Mouse (Mus musculus) bone marrow macrophage, adult 2 months (primary cell): Measurements from ENCODE around the gene Nob1. TPM values are rescaled to one million over a fixed set of nuclear protein-coding genes. Genes with fewer than 3 reads are reported as not detected.

ENCODE experiments used
- H3K27ac ChIP-seq: 2 replicates; pipeline ENCODE4 v1.5.1; 2012; ENCODE audit warnings: low read depth, low read length; ENCODE audit not compliant: insufficient read depth
- H3K4me1 ChIP-seq: 2 replicates; pipeline ENCODE4 v1.6.1; 2012; ENCODE audit warnings: low read length; ENCODE audit not compliant: control insufficient read depth, insufficient read depth
- H3K4me3 ChIP-seq: 2 replicates; pipeline ENCODE4 v1.5.1; 2012; ENCODE audit warnings: mild to moderate bottlenecking, low read length, moderate library complexity; ENCODE audit not compliant: insufficient read depth
- CTCF ChIP-seq: IDR thresholded peaks from 2 replicates; pipeline ENCODE4 v1.5.1; 2012; ENCODE audit warnings: low read depth, mild to moderate bottlenecking, low read length, moderate library complexity
- POLR2A ChIP-seq: IDR thresholded peaks from 2 replicates; pipeline ENCODE4 v1.6.1; 2012; ENCODE audit warnings: mild to moderate bottlenecking, low read depth, low read length, borderline replicate concordance
- polyA plus RNA-seq: library from polyadenylated mRNA; stranded (reverse); fragments of >200 nt; gene quantifications from 2 replicates; pipeline ENCODE4 v1.2.4, GENCODE M21; 2012; ENCODE audit not compliant: missing spikeins, insufficient read depth, insufficient read length

Nob1 gene
- polyA plus RNA-seq, 1 experiment = 11.0 TPM

DNA sequence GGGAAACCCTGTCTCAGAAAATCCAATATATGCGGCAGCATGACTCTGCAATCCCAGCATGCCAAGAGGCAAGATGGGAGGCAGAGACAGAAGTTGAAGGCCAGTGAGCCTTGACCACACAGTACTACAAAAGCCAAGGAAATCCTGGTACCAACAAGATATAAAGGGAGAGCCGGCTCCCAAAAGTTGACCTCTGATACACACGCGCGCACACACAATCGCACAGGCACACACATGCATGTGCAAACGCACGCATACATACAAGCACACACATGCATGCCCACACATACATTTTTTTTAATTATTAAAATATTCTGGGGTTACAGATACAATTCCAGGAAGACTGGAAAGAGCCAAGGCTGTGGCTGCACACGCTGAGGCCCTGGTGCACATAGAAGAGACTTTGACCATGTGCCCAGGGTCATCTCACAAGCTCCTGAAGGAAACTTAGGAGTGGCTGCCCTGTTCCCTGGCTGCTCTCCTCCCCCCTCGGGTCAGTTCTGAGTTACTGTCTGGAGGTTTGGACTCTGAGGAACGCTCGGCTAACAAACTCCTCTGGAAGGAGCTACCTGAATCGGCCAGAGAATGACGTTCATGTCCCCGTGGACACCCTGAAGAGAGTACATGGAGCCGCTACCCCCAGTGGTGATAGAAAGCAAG, 34.2 kb downstream of the Nob1 start:
- TF ChIP-seq POLR2A (no peak), CTCF (no peak)
- Histone ChIP-seq H3K4me1 (no peaks in the 10 kb centered on the region), H3K4me3 (no peak overlapping the region), H3K27ac (no peak overlapping the region)

DNA sequence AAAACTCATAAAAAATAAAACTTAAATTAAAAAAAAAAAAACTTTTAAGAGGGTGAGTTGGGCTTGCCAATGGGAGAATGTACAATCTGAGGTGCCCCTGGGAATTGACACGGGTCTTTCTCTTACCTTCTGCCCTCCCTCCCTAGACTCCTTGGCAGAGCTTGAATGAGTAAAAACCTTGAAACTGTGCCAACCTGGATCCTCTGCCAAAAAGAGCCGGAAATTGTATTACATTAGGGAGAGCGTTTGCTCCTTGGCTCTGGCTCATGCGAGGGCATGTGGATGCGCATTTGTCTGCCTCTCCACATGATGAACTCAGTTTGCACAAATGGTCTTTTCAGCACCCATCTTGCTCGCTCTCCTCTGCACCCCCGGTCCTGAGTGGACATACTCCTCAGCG, 35.3 kb downstream of the Nob1 start:
- Histone ChIP-seq H3K4me3 (no peak overlapping the region), H3K4me1 (no peaks in the 10 kb centered on the region), H3K27ac (no peak overlapping the region)
- no peak for TF ChIP-seq CTCF
- no peak for TF ChIP-seq POLR2A

DNA sequence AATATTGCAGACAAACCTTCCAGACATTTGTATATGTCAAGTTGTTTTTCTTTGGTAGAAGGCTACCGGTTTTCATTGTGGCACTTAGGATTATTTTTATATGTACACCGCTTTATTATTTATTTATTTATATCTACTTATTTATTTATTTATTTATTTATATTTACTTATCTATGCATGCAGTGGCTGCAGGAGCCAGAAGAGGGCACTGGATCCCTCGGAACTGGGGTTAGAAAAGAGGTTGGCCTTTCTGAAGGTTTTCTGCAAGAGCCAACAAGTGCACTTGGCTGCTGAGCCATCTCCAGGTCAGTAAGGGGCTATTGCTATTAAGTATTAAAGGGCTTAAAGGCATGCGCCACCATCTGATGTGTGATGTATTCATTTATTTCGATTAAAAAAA, 37.0 kb downstream of the Nob1 start:
- Histone ChIP-seq H3K27ac (no peak overlapping the region), H3K4me3 (no peak overlapping the region), H3K4me1 (no peaks in the 10 kb centered on the region)
- TF ChIP-seq CTCF = no peak
- no peak for TF ChIP-seq POLR2A

- no peaks in the 10 kb centered on the region for H3K4me1 ChIP-seq
- H3K4me3 ChIP-seq = no peak overlapping the region
- no peak overlapping the region for H3K27ac ChIP-seq
- TF ChIP-seq POLR2A (no peak), CTCF (no peak)
These were observed 38.2 kb downstream of the Nob1 start for GRCm38 (mm10) chr8:107386642-107387041.

- no peak overlapping the region for H3K4me3 ChIP-seq
- no peaks in the 10 kb centered on the region for H3K4me1 ChIP-seq
- TF ChIP-seq POLR2A (no peak), CTCF (no peak)
- no peak overlapping the region for H3K27ac ChIP-seq
These were observed 38.7 kb downstream of the Nob1 start for GRCm38 (mm10) chr8:107386171-107386570.

DNA sequence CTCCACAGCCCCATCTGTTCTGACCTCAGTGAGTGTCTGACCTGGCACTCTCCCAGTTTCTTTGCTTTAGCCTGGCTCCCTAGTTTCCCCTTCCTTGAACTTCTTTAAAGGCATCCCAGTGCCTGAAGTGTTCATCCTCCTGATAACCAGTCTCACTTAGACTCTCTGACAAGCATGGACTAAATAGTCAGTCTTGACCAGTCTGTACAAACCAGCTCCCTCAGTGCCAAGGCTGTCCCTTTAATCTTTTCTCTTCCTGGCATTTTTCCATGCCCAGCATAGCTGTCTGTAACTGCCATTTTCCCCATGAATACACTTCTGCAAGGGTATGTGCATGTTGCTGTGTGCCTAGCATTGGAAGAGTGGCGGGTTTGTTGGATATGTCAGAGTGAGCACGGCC, 39.8 kb downstream of the Nob1 start:
- H3K4me1 ChIP-seq = no peaks in the 10 kb centered on the region
- no peak overlapping the region for H3K4me3 ChIP-seq
- no peak overlapping the region for H3K27ac ChIP-seq
- no peak for TF ChIP-seq CTCF
- TF ChIP-seq POLR2A = no peak

DNA sequence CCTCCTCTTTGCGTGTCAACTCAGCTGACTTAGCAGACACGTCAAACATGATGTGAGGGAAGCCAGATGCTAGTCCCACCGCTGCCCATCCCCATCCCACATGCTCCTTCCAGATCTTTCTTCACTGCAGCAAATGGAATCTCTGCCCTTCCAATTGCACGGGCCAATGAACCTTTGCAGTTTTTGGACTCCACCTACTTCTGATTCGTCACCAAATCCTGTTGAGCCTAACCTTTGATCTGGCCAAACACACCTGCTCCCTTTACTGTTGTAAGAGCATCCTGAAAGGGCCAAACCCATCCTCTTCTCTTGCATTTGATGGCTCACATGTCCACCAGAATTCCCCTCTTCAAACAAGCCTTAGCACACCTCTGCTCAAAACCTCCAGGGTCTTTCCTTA, 40.2 kb downstream of the Nob1 start:
- TF ChIP-seq CTCF = no peak
- no peak for TF ChIP-seq POLR2A
- Histone ChIP-seq H3K4me3 (no peak overlapping the region), H3K27ac (no peak overlapping the region), H3K4me1 (no peaks in the 10 kb centered on the region)

DNA sequence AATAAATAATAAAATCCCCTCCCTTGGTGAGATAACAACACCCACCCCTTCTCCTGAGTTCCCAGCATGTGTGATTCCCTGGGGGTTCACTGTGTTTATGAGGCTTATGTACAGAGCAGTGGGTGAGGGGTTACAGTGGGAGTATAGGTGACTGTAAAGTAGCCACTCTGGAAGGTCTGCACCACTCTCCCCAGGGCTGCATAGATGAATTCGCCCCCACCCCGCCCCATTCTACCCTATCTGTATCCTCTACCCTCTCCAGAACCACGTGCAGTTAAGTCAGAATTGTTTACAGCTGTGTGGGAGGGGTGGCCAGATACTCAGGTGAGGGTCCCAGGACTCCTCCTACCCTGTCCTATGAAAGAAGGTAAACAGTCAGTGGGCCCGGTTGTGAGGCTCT, 42.0 kb downstream of the Nob1 start:
- peaks cover 4% of the 10 kb centered on the region; the same call in 1 of the 2 replicates for H3K4me1 ChIP-seq
- H3K27ac ChIP-seq = no peak overlapping the region
- no peak for TF ChIP-seq CTCF
- no peak for TF ChIP-seq POLR2A
- H3K4me3 ChIP-seq = no peak overlapping the region

DNA sequence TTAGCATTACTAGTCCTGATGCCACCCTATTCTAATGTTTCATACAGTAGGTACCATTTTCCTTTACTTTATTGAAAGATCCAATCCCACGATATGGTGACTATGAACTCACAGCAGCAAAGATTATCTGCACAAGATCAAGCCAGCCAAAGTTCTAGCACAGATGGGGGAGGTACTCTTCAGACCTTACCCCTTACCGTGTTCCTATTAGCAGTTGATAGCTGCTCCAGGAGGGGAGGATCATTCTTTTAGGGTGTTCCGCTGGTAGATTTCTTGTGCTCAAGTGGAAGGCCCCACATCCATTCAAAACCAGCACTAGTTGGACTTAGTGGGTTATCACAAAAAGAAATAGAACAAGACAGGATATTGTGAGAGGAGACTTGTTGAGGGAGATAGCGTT, 43.2 kb downstream of the Nob1 start:
- Histone ChIP-seq H3K4me3 (no peak overlapping the region), H3K4me1 (peaks cover 4% of the 10 kb centered on the region; the same call in 1 of the 2 replicates), H3K27ac (no peak overlapping the region)
- TF ChIP-seq POLR2A = no peak
- no peak for TF ChIP-seq CTCF

GRCm38 (mm10) chr8:107380734-107381133, 44.1 kb downstream of the Nob1 start:
- peaks cover 4% of the 10 kb centered on the region; the same call in 1 of the 2 replicates for H3K4me1 ChIP-seq
- no peak overlapping the region for H3K27ac ChIP-seq
- no peak overlapping the region for H3K4me3 ChIP-seq
- no peak for TF ChIP-seq CTCF
- TF ChIP-seq POLR2A = no peak

- Histone ChIP-seq H3K27ac (no peak overlapping the region), H3K4me1 (peaks cover 4% of the 10 kb centered on the region; the same call in 1 of the 2 replicates), H3K4me3 (no peak overlapping the region)
- TF ChIP-seq CTCF (no peak), POLR2A (no peak)
These were observed 47.5 kb downstream of the Nob1 start for GRCm38 (mm10) chr8:107377346-107377745.
